Mouse (Mus musculus): ENCODE data around the gene Copb1. TPM values are rescaled to one million over a fixed set of nuclear protein-coding genes. Genes with fewer than 3 reads are reported as not detected.
"Not testable (repeated sequence)": the region's sequence is repeated elsewhere in the genome, so short reads cannot be mapped to it uniquely, and the experiment has no call there.

Gene Copb1
- total RNA-seq, 2 experiments from 2014 or later, result 58.1 to 61.2 TPM

GRCm38 (mm10) chr7:114220433-114220832 lies 34.1 kb downstream of the Copb1 start:
- DNase-seq (ENCODE audit: low spot score in 2 of 2), result no peak

DNA sequence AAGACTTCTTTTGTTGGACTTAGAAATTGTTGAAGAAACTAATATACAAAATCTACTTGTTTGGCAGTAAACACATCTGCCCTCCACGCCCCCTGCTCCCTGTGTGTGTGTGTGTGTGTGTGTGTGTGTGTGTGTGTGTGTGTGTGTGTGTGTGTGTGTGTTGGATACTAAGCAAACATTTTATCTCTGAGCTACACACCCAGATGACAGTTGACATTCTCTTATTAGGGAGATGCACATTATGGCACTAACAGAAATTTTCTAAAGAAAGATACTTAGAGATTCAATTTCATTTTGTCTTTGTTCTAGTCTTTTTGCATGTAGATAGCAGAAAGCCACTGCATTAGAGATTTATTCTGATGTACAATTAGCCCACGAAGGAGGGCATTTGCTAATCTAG lies 37.6 kb downstream of the Copb1 start:
- no peak for DNase-seq (ENCODE audit: low spot score in 2 of 2)

DNA sequence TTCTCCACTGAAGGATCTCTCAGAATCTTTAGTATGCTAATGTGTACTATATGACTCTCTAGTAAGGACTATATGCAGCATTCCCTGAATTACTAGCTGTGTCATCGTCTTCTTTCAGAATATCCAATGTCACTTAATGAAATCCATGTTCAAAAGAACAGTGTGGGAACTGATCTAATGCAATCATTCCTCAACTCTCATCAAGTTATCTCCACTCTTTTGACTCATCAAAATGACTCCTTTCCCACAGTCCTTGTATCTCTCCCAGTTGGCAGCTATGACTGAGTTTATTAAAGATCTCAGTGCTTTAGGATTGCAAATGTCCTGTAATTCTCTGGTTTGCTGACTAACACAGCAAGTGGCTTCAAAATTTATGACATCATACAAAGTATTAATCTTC lies 40.1 kb downstream of the Copb1 start:
- no peak for DNase-seq (ENCODE audit: low spot score in 2 of 2)

DNA sequence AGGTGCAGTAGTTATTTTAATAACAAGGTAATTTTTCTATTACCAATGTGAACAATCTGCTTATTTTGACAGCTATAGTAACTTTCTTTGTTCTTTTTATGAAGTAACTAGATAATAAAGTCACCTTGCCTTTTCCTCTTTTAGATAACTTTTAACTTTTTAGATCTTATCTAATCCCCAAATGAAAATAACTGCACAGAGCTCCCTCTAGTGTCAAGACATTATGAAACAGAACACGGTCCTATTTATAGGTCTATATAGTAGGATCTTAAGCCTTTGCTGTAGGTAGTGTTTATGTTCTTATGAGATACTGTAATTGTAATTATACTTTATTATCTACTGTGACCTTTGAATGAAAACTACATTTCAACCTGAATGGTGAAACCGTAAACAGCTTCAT lies 41.0 kb downstream of the Copb1 start:
- DNase-seq (ENCODE audit: low spot score in 2 of 2), result peak in 1 of 2 experiments; percentile 45

- no peak for DNase-seq (ENCODE audit: low spot score in 2 of 2)
These were observed 43.9 kb downstream of the Copb1 start for GRCm38 (mm10) chr7:114210618-114211017.

DNA sequence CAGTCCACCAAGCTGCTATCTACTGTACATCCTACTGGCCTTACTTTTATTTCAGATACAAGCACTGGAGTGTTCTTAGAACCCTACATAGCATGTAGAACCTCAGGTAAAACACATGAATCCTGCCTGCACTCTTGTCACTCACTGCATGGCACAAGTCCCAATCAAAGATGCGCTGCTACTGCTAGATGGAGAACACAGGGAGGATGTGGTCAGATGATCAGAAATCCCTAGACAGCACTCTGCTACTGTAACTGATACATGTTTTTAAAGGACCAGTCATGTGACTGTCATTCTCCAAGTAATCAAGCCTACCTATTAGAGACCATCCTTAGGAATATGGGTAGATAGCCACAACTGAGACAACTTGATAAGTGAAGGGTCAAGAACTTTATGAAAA lies 44.7 kb downstream of the Copb1 start:
- DNase-seq (ENCODE audit: low spot score in 2 of 2), result no peak

DNA sequence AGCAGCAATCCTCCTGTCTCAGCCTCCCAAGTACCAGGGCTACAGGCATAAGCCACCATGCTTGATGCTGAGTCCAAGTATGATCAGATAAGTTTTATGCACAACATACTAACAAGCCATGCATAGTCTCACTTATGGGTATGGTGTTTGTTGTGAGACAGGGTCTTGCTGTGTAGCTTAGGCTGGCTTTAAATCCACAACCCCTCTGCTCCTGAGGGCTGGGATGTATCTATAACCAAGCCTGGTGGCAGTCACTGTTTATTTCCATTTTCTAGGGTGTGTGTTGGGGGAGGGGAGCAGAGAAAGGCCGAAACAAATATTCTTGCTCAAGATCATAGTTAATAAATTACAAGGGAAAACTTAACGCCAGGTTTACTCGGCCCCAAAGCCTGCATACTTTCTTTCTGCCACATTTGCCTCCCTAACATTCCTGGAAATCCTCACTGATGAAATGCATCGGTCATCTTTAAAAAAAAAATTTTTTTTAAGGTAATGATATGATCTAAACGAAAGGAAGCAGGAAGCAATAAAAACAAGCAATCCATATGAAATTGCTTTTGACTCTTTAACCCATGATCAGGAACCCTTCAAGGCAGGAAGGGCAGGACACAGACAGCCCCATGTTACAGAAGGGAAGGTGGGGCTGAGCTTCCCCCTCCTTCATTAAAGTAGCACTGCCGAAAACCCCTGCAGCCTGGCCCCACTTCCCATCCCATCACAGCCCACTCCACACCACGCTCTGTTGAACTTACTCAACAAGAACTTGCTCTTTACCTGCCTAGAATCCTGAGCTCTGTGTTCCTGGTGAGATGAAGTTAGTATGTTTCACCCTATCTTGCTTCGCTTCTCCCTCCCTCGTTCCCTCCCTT lies 50.8 kb downstream of the Copb1 start:
- no peak for DNase-seq (ENCODE audit: low spot score in 2 of 2)

GRCm38 (mm10) chr7:114202972-114203404 lies 51.5 kb downstream of the Copb1 start:
- DNase-seq (ENCODE audit: low spot score in 2 of 2), result no peak

GRCm38 (mm10) chr7:114200651-114201050 lies 53.9 kb downstream of the Copb1 start:
- peak; percentile 15 to 55 for DNase-seq (ENCODE audit: low spot score in 2 of 2)

GRCm38 (mm10) chr7:114199428-114200110 lies 54.9 kb downstream of the Copb1 start:
- DNase-seq (ENCODE audit: low spot score in 2 of 2), result no peak

DNA sequence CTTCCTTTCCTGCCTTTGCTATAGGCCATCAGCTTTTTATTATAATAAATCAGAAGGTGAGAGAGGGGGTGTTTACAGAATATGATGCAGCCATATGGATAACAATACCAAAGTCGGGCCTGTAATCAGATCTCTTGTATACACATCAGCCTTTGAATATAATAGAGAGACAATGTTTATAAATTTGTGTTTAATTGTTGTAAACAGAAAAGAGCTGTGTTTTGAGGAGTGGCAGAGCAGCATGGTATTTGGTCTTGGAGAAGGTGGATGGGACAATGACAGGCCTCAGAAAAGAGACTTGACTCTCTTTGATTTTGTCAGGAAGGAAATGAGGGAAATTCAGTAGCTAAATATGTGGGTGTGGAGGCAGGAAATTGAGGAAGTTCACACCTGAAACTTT lies 56.3 kb downstream of the Copb1 start:
- no peak for DNase-seq (ENCODE audit: low spot score in 2 of 2)

- DNase-seq (ENCODE audit: low spot score in 2 of 2), result not testable (repeated sequence)
These were observed 57.9 kb downstream of the Copb1 start for GRCm38 (mm10) chr7:114196588-114196987.

DNA sequence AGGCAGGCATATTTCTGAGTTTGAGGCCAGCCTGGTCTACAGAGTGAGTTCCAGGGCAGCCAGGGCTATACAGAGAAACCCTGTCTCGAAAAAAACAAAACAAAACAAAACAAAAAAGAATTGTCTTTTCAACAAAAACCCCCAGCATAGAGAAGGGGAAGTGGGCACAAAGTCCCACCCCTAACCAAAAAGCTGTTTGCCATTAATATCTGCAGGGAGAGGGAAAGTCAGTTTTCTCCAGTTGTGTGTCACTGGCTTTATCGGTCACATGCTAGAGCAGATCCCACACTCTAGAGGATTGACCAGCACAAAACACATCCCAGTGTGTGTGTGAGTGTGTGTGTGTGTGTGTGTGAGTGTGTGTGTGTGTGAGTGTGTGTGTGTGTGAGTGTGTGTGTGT lies 59.7 kb downstream of the Copb1 start:
- not testable (repeated sequence) for DNase-seq (ENCODE audit: low spot score in 2 of 2)

DNA sequence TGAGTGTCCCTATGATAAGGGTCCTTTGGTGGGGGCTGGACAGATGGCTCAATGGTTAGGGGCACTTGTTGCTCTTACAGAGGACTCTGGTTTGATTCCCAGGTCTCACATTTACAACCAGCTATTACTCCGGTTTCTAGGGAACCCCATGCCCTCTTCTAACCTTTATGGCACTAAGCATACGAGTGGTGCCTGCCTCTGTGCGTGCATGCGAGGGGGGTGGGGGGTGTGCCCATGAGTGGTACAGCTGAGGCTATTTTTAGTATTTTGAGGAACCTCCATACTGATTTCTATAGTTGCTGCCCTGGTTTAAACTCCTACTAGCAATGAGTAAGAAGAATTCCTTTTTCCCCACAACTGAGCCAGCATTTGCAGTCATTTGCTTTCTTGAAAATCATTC lies 60.3 kb downstream of the Copb1 start:
- no peak for DNase-seq (ENCODE audit: low spot score in 2 of 2)

DNA sequence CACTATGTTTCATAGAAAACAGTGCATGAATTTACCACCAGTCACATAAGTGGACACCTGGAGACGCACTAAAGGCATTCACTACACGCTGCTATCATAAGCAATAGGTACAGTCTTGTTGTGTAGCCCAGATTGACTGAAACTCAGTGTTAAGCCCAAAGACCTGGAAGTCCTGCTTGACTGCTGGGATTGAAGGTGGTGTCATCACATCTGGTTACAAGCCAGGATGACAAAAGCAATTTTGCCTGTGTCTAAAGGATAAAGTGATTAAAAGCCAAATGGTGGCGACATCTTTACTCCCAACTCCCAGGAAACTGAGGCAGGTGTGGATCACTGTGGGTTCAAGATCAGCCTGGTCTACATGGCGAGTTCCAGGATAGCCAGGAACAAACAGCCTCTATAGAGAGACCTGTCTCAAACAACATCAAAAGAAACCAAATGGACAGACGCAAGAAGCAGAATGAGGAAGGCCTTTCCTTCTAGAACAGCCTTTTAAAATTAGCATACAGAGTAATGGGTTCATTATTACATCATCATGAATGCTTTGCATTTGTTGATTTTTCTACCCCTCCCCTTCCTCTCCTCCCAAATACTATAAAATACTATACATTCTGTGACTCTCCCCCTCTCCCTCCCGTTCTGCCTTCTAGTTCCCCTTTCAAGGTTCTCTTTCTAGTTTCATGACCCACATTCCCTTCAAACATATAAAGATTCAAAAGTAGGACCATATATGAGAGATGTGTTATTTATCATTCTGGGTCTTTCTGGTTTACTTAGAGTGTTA lies 61.0 kb downstream of the Copb1 start:
- DNase-seq (ENCODE audit: low spot score in 2 of 2), result no peak

GRCm38 (mm10) chr7:114192581-114192980 lies 61.9 kb downstream of the Copb1 start:
- no peak for DNase-seq (ENCODE audit: low spot score in 2 of 2)

- DNase-seq (ENCODE audit: low spot score in 2 of 2), result no peak
These were observed 71.1 kb downstream of the Copb1 start for GRCm38 (mm10) chr7:114183416-114183815.

DNA sequence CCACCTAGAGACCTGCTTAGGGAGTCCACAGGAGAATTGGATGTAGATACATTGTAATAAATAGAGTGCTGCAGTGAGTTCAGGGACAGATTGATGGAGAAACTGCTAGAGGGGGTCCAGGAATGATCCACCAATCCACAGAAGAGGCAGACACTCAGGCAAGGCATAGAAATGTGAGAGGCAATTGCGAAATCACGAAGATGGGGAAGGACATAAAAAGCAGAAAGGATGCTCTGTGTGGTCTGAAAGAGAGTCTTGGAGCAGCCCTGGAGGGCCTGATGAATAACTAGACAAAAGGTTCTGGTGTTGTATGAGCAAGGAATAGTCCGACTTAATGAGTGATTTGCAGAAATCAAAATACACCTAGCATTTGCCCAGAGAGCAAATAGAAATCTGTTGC lies 71.8 kb downstream of the Copb1 start:
- DNase-seq (ENCODE audit: low spot score in 2 of 2), result no peak

DNA sequence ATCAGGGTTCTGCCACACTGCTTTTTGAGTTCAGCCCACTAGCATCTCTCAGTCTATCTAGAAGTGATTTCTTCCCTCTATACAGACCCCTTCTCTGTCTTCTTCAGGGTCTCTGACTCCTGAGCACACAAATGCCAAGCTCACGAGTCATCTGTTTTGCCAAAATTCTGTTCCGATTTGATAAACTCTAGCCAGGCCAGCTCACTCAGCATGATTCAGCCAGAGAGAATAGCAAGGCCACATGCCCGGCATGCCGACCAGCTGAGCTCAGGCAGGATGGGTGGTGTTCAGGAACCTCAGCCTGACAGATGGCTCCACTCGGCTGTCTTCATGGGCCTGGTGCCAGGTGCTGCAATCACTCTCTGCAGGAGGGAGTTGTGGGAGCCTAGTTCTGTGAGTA lies 73.1 kb downstream of the Copb1 start:
- DNase-seq (ENCODE audit: low spot score in 2 of 2), result peak; percentile 92 to 93

DNA sequence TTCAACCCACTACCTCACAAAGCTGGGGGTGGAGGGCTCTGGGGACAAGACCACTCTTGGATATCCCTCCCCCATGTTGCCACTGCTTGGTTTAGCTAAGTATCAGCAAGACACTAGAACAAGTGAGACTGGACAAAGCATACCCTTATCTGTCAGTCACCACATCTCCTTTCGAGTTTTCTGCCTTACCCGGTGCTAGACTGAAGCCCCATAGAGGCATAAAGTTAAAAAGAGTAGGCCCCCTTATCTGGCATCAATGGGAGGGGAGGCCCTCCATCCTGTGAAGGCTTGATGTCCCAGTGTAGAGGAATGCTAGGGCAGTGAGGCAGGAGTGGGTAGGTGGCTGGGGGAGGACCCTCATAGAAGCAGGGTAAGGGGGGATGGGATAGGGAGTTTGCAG lies 77.9 kb downstream of the Copb1 start:
- no peak for DNase-seq (ENCODE audit: low spot score in 2 of 2)

DNA sequence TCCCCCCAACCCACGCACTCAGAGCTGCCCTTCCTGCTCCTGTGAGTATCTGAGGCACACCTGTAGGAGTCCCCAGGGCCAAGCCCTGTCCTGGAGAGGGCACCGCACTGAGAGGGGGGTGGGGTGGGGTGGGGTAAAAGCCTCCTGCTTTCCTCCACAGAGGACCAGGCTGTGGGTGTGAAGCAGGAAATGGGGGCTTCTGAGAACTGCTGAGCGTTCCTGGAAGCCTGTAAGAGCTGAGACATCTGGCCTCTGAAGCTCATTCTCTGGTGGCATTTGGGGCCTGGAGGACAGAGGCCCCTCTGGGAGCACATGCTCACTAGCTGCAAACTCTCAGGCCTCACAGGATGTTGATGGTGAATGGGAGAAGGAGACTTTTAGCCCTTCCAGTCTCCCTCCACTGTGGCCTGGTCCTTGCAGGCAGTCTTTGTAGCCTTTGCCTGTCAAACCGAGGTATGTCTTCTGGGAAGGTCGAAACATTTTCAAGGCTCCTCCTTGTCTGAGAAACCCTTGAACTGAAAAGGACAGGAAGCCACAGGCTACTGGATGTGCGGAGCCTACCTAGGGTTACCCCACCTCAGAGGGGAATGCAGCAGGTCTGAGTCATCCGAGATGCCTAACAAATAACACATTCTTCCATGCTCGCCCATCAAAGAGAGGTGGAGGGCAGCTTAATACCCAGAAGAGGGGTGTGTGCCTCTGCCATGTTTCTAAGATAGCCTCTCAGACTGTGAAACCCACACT lies 83.0 kb downstream of the Copb1 start:
- no peak for DNase-seq (ENCODE audit: low spot score in 2 of 2)
